Mouse (Mus musculus): ENCODE measurements around the gene Tmem132d. TPM values are rescaled to one million over a fixed set of nuclear protein-coding genes. Genes with fewer than 3 reads are reported as not detected.

The Tmem132d gene
- polyA plus RNA-seq, 1 experiment from 2014 or later = 0.90 TPM

DNA sequence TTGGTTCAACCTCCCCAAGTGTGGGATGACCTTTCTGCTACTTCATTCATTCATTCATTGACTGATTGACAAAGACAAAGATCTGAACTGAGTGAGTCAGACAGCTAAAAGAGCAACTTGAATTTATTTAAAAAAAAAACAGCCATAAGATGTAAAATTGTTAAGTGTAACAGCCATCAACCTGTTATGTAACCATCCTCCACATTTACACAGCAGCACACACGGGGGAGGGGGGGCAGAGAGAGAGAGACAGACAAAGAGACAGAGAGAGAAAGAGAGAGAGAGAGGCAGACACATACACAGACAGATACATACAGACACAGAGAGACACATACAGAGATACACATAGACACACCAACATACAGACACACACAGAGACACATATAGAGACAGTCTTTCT, 197.3 kb downstream of the Tmem132d start:
- DNase-seq (ENCODE audit: low spot score) = no peak
- H3K4me2 ChIP-seq (ENCODE audit: low read depth, low read length) = no peak overlapping the region
- H3K4me1 ChIP-seq (ENCODE audit: control insufficient read depth, insufficient read depth, low read length) = no peaks in the 10 kb centered on the region
- 53% methylated on average over 1 of the region's 1 CpGs for WGBS
- H3K4me3 ChIP-seq (ENCODE audit: low read depth, low read length) = no peak overlapping the region
- 0 out of 2 replicates have a peak, but pooled peaks cover 5% of the 10 kb centered on the region for H3K9me3 ChIP-seq (ENCODE audit: control insufficient read depth, low read length)
- H3K36me3 ChIP-seq (ENCODE audit: control insufficient read depth, insufficient read depth, low read length) = no peaks in the 10 kb centered on the region
- no peak overlapping the region for H3K27ac ChIP-seq (replicated peaks; ENCODE audit: low read depth, low read length)
- H3K27me3 ChIP-seq (replicated peaks; ENCODE audit: control insufficient read depth, insufficient read depth, low read length) = no peaks in the 10 kb centered on the region
- no peak overlapping the region for H3K9ac ChIP-seq (ENCODE audit: low read depth, low read length)
- ATAC-seq (ENCODE audit: low read depth) = no peak

DNA sequence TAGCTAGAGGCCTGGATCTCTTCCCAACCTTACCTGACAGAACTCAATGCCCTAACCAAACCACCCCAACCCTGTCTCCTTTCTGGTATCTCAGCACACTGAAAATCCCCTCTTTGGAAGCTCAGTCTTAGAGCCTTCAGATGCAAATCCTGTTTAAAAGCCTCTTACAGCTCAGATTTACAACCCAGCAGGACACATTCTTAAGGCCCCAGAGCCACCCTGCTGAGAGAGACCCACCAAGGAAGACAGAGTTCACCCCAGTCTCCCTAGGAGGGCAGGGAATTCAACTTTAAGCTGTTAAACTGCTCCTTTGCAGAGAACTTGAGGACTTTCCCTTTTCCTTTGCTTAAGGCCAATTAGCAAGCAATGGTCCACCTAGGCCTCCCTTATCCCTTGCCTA, 199.8 kb downstream of the Tmem132d start:
- no peaks in the 10 kb centered on the region for H3K27me3 ChIP-seq (replicated peaks; ENCODE audit: control insufficient read depth, insufficient read depth, low read length)
- no peak overlapping the region for H3K4me3 ChIP-seq (ENCODE audit: low read depth, low read length)
- no peak overlapping the region for H3K27ac ChIP-seq (replicated peaks; ENCODE audit: low read depth, low read length)
- no peaks in the 10 kb centered on the region for H3K4me1 ChIP-seq (ENCODE audit: control insufficient read depth, insufficient read depth, low read length)
- ATAC-seq (ENCODE audit: low read depth) (no peak), DNase-seq (ENCODE audit: low spot score) (no peak)
- no peaks in the 10 kb centered on the region for H3K9me3 ChIP-seq (ENCODE audit: control insufficient read depth, low read length)
- H3K36me3 ChIP-seq (ENCODE audit: control insufficient read depth, insufficient read depth, low read length) = no peaks in the 10 kb centered on the region
- H3K9ac ChIP-seq (ENCODE audit: low read depth, low read length) = no peak overlapping the region
- H3K4me2 ChIP-seq (ENCODE audit: low read depth, low read length) = no peak overlapping the region

DNA sequence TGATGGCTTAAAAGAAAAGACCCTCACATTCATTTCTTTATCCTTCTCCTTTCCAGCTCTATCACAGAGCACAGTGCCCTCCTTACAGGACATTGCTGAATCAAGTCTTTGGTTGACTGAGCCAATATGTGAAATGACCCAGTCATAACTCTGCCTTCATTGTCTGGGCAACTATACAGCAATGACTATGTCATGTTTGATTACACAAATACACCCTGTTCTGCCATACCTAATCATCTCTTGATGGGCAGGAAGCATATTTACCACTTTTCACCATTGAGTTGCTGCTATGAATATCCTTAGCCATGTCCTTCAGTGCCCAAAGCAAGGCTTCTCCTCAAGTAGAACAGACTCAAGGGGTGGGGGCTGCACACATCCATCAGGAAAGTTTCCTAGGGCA, 214.6 kb downstream of the Tmem132d start:
- Histone ChIP-seq H3K9me3 (ENCODE audit: control insufficient read depth, low read length) (no peaks in the 10 kb centered on the region), H3K27ac (replicated peaks; ENCODE audit: low read depth, low read length) (no peak overlapping the region), H3K9ac (ENCODE audit: low read depth, low read length) (no peak overlapping the region), H3K4me2 (ENCODE audit: low read depth, low read length) (no peak overlapping the region), H3K27me3 (replicated peaks; ENCODE audit: control insufficient read depth, insufficient read depth, low read length) (no peaks in the 10 kb centered on the region), H3K4me1 (ENCODE audit: control insufficient read depth, insufficient read depth, low read length) (no peaks in the 10 kb centered on the region), H3K36me3 (ENCODE audit: control insufficient read depth, insufficient read depth, low read length) (no peaks in the 10 kb centered on the region), H3K4me3 (ENCODE audit: low read depth, low read length) (no peak overlapping the region)
- DNase-seq (ENCODE audit: low spot score) (no peak), ATAC-seq (ENCODE audit: low read depth) (no peak)

DNA sequence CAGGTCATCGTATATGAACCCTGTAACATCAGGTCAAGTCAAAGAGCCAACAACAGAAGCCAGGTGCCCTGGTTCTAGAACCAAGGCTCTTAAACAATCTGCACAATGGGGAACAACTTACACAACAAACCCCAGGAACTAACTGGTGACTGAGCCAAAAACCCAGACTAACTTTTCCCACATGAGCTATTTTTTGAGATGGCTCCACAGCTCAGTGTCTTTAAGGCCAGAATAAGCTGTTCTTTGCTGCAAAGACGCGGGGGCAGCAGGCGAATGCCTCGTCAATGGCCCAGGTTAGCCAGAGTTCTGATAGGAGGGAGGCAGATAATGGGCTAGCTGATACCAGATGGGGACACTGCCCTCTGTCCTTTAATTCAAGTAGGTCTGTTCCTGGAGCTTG, 221.8 kb downstream of the Tmem132d start:
- Histone ChIP-seq H3K4me2 (ENCODE audit: low read depth, low read length) (no peak overlapping the region), H3K27ac (replicated peaks; ENCODE audit: low read depth, low read length) (no peak overlapping the region), H3K4me3 (ENCODE audit: low read depth, low read length) (no peak overlapping the region), H3K27me3 (replicated peaks; ENCODE audit: control insufficient read depth, insufficient read depth, low read length) (no peaks in the 10 kb centered on the region), H3K9ac (ENCODE audit: low read depth, low read length) (no peak overlapping the region), H3K4me1 (ENCODE audit: control insufficient read depth, insufficient read depth, low read length) (no peaks in the 10 kb centered on the region), H3K36me3 (ENCODE audit: control insufficient read depth, insufficient read depth, low read length) (no peaks in the 10 kb centered on the region), H3K9me3 (ENCODE audit: control insufficient read depth, low read length) (no peaks in the 10 kb centered on the region)
- ATAC-seq (ENCODE audit: low read depth) = no peak
- no peak for DNase-seq (ENCODE audit: low spot score)
- WGBS = 81% methylated on average over 5 of the region's 5 CpGs

DNA sequence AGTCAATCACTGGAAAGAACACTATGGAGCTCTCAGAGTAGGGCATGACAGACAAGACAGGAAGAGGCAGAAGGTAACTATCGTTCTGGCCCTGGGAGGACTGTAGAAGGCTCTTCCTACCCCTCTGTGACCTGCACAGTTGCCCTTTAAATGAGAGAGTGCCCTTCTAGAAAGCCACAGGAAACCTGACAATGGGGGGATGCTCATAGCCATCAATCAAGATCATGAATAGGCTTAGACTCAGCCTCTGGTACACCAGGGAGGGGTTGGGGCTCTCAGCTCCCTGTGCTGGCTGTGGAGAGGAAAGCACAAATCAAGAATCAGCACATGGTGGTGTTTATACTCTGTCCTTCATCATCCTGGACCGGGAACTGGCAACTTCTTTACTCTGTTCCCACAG, 227.2 kb downstream of the Tmem132d start:
- Histone ChIP-seq H3K4me3 (ENCODE audit: low read depth, low read length) (no peak overlapping the region), H3K36me3 (ENCODE audit: control insufficient read depth, insufficient read depth, low read length) (no peaks in the 10 kb centered on the region), H3K4me1 (ENCODE audit: control insufficient read depth, insufficient read depth, low read length) (peaks cover 16% of the 10 kb centered on the region), H3K4me2 (ENCODE audit: low read depth, low read length) (no peak overlapping the region), H3K9me3 (ENCODE audit: control insufficient read depth, low read length) (no peaks in the 10 kb centered on the region), H3K27me3 (replicated peaks; ENCODE audit: control insufficient read depth, insufficient read depth, low read length) (no peaks in the 10 kb centered on the region), H3K27ac (replicated peaks; ENCODE audit: low read depth, low read length) (no peak overlapping the region), H3K9ac (ENCODE audit: low read depth, low read length) (no peak overlapping the region)
- ATAC-seq (ENCODE audit: low read depth) (no peak), DNase-seq (ENCODE audit: low spot score) (no peak)
- WGBS = 34% methylated on average over 2 of the region's 2 CpGs

DNA sequence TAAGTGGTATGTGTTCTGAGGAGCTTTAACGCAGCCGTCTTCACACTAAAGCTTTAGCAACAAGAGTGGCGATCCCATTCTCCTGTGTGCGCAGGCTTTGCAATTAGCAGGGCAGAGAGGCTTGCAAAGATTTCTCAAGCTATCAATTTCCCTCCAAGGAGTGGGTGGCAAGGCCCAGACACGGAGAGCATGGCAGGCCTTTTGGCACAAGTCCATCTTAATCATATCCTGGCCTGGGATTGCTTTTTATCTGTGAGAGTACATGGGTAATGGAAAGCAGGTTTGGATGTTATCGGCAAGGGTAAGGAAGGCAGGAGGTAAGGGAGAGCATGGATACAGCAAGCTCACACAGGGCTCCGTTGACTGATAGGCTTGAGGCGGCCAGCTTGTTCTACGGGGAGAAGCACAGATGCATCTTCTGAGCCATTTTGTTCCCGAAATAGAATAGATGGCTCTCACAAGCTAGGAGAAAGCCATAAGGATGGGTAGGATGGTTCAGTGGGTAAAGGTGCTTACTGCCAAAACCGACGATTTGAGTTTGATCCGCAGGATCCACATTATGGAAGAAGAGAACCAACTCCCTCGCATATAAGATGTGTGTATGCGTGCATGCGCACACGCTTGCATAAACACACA, 228.1 kb downstream of the Tmem132d start:
- 66% methylated on average over 17 of the region's 17 CpGs for WGBS
- no peak overlapping the region for H3K9ac ChIP-seq (ENCODE audit: low read depth, low read length)
- 0 out of 2 replicates have a peak, but pooled peaks have one; percentile 6 for ATAC-seq (ENCODE audit: low read depth)

DNA sequence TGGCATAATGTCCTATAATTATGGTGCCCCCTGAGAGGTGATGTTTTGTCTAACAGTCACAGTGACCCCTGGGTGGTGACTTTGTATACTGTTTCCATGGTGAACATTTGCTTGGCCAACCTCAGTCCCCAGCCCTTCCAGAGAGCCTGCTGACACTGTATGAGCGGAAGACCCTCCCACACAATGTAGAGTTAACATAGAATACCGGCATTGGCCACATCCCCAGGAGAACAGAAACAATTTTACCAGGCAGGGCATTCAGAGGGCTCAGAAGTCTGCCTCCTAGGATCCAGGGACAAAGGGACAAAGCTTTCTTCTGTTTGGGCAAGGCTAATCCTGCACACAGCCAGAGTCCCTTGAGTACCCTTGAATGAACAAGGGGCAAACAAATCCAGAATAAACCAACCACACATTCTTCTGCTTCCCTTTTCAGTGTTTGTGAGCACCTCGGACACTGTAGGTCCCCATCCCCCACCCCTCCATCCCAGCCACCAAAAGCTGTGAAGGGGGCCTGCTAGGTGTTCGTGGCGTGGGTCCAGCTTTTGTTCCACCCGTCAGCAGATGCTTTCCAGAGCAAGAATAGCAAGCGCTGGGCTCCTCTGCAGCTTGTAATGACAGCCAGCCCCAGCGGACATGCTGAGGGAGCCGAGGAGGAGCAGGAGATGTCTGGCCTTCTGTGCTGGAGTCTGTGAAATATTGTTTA, 228.8 kb downstream of the Tmem132d start:
- Histone ChIP-seq H3K4me1 (ENCODE audit: control insufficient read depth, insufficient read depth, low read length) (peaks cover 16% of the 10 kb centered on the region), H3K36me3 (ENCODE audit: control insufficient read depth, insufficient read depth, low read length) (no peaks in the 10 kb centered on the region), H3K4me2 (ENCODE audit: low read depth, low read length) (0 out of 2 replicates have a peak overlapping the region, but pooled peaks have one; percentile 18), H3K4me3 (ENCODE audit: low read depth, low read length) (no peak overlapping the region), H3K27ac (replicated peaks; ENCODE audit: low read depth, low read length) (no peak overlapping the region), H3K9ac (ENCODE audit: low read depth, low read length) (0 out of 2 replicates have a peak overlapping the region, but pooled peaks have one; percentile 19), H3K9me3 (ENCODE audit: control insufficient read depth, low read length) (no peaks in the 10 kb centered on the region), H3K27me3 (replicated peaks; ENCODE audit: control insufficient read depth, insufficient read depth, low read length) (no peaks in the 10 kb centered on the region)
- ATAC-seq (ENCODE audit: low read depth) (peak; percentile 47), DNase-seq (ENCODE audit: low spot score) (peak; percentile 52)
- WGBS = 24% methylated on average over 9 of the region's 9 CpGs

More for the DNA sequence above, 228.1 kb downstream of the Tmem132d start:
- 0 out of 2 replicates have a peak overlapping the region, but pooled peaks have one; percentile 18 for H3K4me2 ChIP-seq (ENCODE audit: low read depth, low read length)
- H3K4me3 ChIP-seq (ENCODE audit: low read depth, low read length) = no peak overlapping the region
- no peaks in the 10 kb centered on the region for H3K9me3 ChIP-seq (ENCODE audit: control insufficient read depth, low read length)
- H3K36me3 ChIP-seq (ENCODE audit: control insufficient read depth, insufficient read depth, low read length) = no peaks in the 10 kb centered on the region
- peak; percentile 37 for DNase-seq (ENCODE audit: low spot score)
- H3K27ac ChIP-seq (replicated peaks; ENCODE audit: low read depth, low read length) = no peak overlapping the region
- peaks cover 16% of the 10 kb centered on the region for H3K4me1 ChIP-seq (ENCODE audit: control insufficient read depth, insufficient read depth, low read length)
- no peaks in the 10 kb centered on the region for H3K27me3 ChIP-seq (replicated peaks; ENCODE audit: control insufficient read depth, insufficient read depth, low read length)

DNA sequence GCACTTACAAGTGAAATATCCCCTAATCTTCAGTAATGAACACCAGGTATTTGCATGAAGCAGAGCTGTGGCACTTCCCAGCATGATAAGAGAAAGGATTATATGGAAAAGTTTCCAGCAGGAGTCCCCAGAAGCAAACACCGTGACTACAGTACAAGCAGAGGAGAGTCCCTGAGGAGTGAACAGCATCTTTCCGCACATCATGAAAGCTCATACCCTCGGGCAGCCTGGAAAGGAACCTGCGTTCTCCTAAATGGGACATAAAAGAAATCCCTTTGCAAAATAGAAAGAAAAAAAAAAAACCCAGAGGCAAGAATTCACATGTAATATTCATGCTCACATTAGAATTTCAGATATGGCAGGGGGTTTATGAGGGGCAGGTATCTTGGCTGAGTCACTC, 238.8 kb downstream of the Tmem132d start:
- Histone ChIP-seq H3K4me1 (ENCODE audit: control insufficient read depth, insufficient read depth, low read length) (peaks cover 10% of the 10 kb centered on the region; the same call in 1 of the 2 replicates), H3K4me3 (ENCODE audit: low read depth, low read length) (no peak overlapping the region), H3K27ac (replicated peaks; ENCODE audit: low read depth, low read length) (no peak overlapping the region), H3K9ac (ENCODE audit: low read depth, low read length) (no peak overlapping the region), H3K36me3 (ENCODE audit: control insufficient read depth, insufficient read depth, low read length) (no peaks in the 10 kb centered on the region), H3K4me2 (ENCODE audit: low read depth, low read length) (no peak overlapping the region), H3K9me3 (ENCODE audit: control insufficient read depth, low read length) (no peaks in the 10 kb centered on the region), H3K27me3 (replicated peaks; ENCODE audit: control insufficient read depth, insufficient read depth, low read length) (no peaks in the 10 kb centered on the region)
- DNase-seq (ENCODE audit: low spot score) = no peak
- WGBS = 60% methylated on average over 4 of the region's 4 CpGs
- no peak for ATAC-seq (ENCODE audit: low read depth)
